In genomic region chr13:34715437-34715838, GRCm38 (mm10) we compare ENCODE assay signal across 9 mouse cellular contexts. TPM values are rescaled to one million over a fixed set of nuclear protein-coding genes. Genes with fewer than 3 reads are reported as not detected.
DNase-seq lines count a peak whose midpoint lies in the region; ATAC-seq and TF ChIP-seq lines count a peak whose summit lies in the region.
"Had no signal": no experiment of that assay in that cellular context is flagged by ENCODE, and none has a peak within 500 bp of the region (broad histone marks: within the 10 kb centered on the region; RNA-seq: fewer than 3 reads in every experiment).

No protein-coding gene starts in this region.

- no peak overlapping the region for H3K4me2 ChIP-seq in stomach, embryonic 16.5 days (ENCODE audit: low read depth, low read length)
- H3K4me2 ChIP-seq in hindbrain, embryonic 16.5 days (ENCODE audit: low read length): no peak overlapping the region
- no peak overlapping the region for H3K4me2 ChIP-seq in forebrain, embryonic 11.5 days (ENCODE audit: low read depth, low read length, severe bottlenecking)
- H3K4me2 ChIP-seq: lung, embryonic 15.5 days had no signal

- no peak overlapping the region for H3K27ac ChIP-seq in stomach, embryonic 16.5 days (ENCODE audit: low read length)
- H3K27ac ChIP-seq in hindbrain, embryonic 16.5 days (ENCODE audit: low read depth, low read length): no peak overlapping the region
- H3K27ac ChIP-seq in forebrain, embryonic 11.5 days (ENCODE audit: low read depth, low read length): no peak overlapping the region
- H3K27ac ChIP-seq: lung, embryonic 15.5 days had no signal

- H3ac ChIP-seq in C2C12 (ENCODE audit: control insufficient read depth, insufficient read length, low read depth): peak overlapping the region; percentile 3

- no peak overlapping the region for H3K9ac ChIP-seq in stomach, embryonic 16.5 days (ENCODE audit: low read length)
- no peak overlapping the region for H3K9ac ChIP-seq in hindbrain, embryonic 16.5 days (ENCODE audit: low read depth, low read length)
- no peak overlapping the region for H3K9ac ChIP-seq in forebrain, embryonic 11.5 days (ENCODE audit: low read length)
- H3K9ac ChIP-seq: lung, embryonic 15.5 days had no signal

- H3K27me3 ChIP-seq in C2C12 (ENCODE audit: control insufficient read depth, insufficient read depth, insufficient read length): no peaks in the 10 kb centered on the region
- H3K27me3 ChIP-seq in stomach, embryonic 16.5 days (ENCODE audit: control insufficient read depth, insufficient read depth, low read length): no peaks in the 10 kb centered on the region
- no peaks in the 10 kb centered on the region for H3K27me3 ChIP-seq in hindbrain, embryonic 16.5 days (replicated peaks; ENCODE audit: control insufficient read depth, insufficient read depth, low read length)
- H3K27me3 ChIP-seq in forebrain, embryonic 11.5 days (ENCODE audit: control insufficient read depth, insufficient read depth, low read length): no peaks in the 10 kb centered on the region

- H3K9me3 ChIP-seq in stomach, embryonic 16.5 days (replicated peaks; ENCODE audit: control insufficient read depth, low read length): no peaks in the 10 kb centered on the region
- H3K9me3 ChIP-seq in hindbrain, embryonic 16.5 days (ENCODE audit: control insufficient read depth, low read length): no peaks in the 10 kb centered on the region
- no peaks in the 10 kb centered on the region for H3K9me3 ChIP-seq in forebrain, embryonic 11.5 days (ENCODE audit: control insufficient read depth, low read length)
- H3K9me3 ChIP-seq: lung, embryonic 15.5 days had no signal

- no peak for TF ChIP-seq CTCF in C2C12 (IDR thresholded peaks at IDR 0.05; ENCODE audit: control insufficient read depth, insufficient read depth, insufficient read length)

- H3K79me2 ChIP-seq in C2C12 (ENCODE audit: control insufficient read depth, insufficient read depth): no peaks in the 10 kb centered on the region

- peak; percentile 67 for DNase-seq in 3134 (ENCODE audit: extremely low read depth, insufficient read length, low spot score)
- DNase-seq in frontal cortex, postnatal 25 days (ENCODE audit: low spot score in 2 of 2): peak; percentile 14 to 39
- DNase-seq in left cerebral cortex, adult 8-10 months (ENCODE audit: low spot score in 2 of 2): peak; percentile 8 to 78
- DNase-seq in forebrain, embryonic 11.5 days (ENCODE audit: low spot score): no peak

- H3K79me3 ChIP-seq in C2C12 (ENCODE audit: low read depth): no peaks in the 10 kb centered on the region

- no peaks in the 10 kb centered on the region for H3K4me1 ChIP-seq in stomach, embryonic 16.5 days (ENCODE audit: control insufficient read depth, insufficient read depth, low read length)
- 0 out of 2 replicates have a peak, but pooled peaks cover 2% of the 10 kb centered on the region for H3K4me1 ChIP-seq in hindbrain, embryonic 16.5 days (ENCODE audit: control insufficient read depth, insufficient read depth, low read depth, low read length)
- H3K4me1 ChIP-seq in forebrain, embryonic 11.5 days (replicated peaks; ENCODE audit: control insufficient read depth, insufficient read depth, low read length): no peaks in the 10 kb centered on the region

- 51% methylated on average over 7 of the region's 7 CpGs for WGBS in stomach, embryonic 16.5 days
- WGBS in hindbrain, embryonic 16.5 days: 47% methylated on average over 7 of the region's 7 CpGs
- WGBS in forebrain, embryonic 11.5 days: 65% methylated on average over 7 of the region's 7 CpGs

- H3K4me3 ChIP-seq in C2C12 (ENCODE audit: insufficient read depth, poor library complexity, severe bottlenecking): no peak overlapping the region
- no peak overlapping the region for H3K4me3 ChIP-seq in stomach, embryonic 16.5 days (replicated peaks; ENCODE audit: low read length)
- H3K4me3 ChIP-seq in hindbrain, embryonic 16.5 days (ENCODE audit: low read length): no peak overlapping the region
- H3K4me3 ChIP-seq in forebrain, embryonic 11.5 days (ENCODE audit: low read depth, low read length): no peak overlapping the region
- H3K4me3 ChIP-seq: lung, embryonic 15.5 days had no signal

- ATAC-seq in stomach, embryonic 16.5 days (ENCODE audit: insufficient read depth, low FRiP score): 0 out of 2 replicates have a peak, but pooled peaks have one; percentile 64
- no peak for ATAC-seq in hindbrain, embryonic 16.5 days
- ATAC-seq in forebrain, embryonic 11.5 days (replicated peaks; ENCODE audit: low FRiP score): no peak

- H3K36me3 ChIP-seq in C2C12 (ENCODE audit: control insufficient read depth, insufficient read depth): no peaks in the 10 kb centered on the region
- H3K36me3 ChIP-seq in stomach, embryonic 16.5 days (ENCODE audit: control insufficient read depth, insufficient read depth, low read length): no peaks in the 10 kb centered on the region
- no peaks in the 10 kb centered on the region for H3K36me3 ChIP-seq in hindbrain, embryonic 16.5 days (ENCODE audit: control insufficient read depth, insufficient read depth, low read length)
- H3K36me3 ChIP-seq in forebrain, embryonic 11.5 days (ENCODE audit: control insufficient read depth, insufficient read depth, low read length): no peaks in the 10 kb centered on the region
- H3K36me3 ChIP-seq: lung, embryonic 15.5 days had no signal

TF ChIP-seq in C2C12, 6 proteins besides CTCF, POLR2A, EP300 and RAD21:
- TF ChIP-seq FOSL1 (IDR thresholded peaks at IDR 0.05; ENCODE audit: insufficient read depth, low read length, poor library complexity, severe bottlenecking) (peak; percentile 79), CEBPB (IDR thresholded peaks at IDR 0.05; ENCODE audit: low read depth) (no peak)

RNA-seq across cellular contexts. Expression of gene Fam50b, which starts 19.2 kb away (rescaled TPM):
- polyA plus RNA-seq in C2C12 (2012; fragmentation: generic; extraction: Trizol): not detected
- not detected for total RNA-seq in left cerebral cortex, adult 8-10 months (2022)
- polyA plus RNA-seq in stomach, embryonic 16.5 days (2015; fragmentation: Nextera tagmentation; extraction: Ambion mirVana): not detected in 2 replicates
- not detected in 2 replicates for polyA plus RNA-seq in hindbrain, embryonic 16.5 days (2015; fragmentation: Nextera tagmentation; extraction: Ambion mirVana)
- not detected in 2 replicates for polyA plus RNA-seq in forebrain, embryonic 11.5 days (2014; fragmentation: Nextera tagmentation; extraction: Ambion mirVana)
- polyA plus RNA-seq: cortical plate, adult 2 months; lung, embryonic 15.5 days had no signal
